In genomic region chr6:34907121-34907614, GRCm38 (mm10) we compare ENCODE assay signal across 15 mouse cellular contexts. TPM values are rescaled to one million over a fixed set of nuclear protein-coding genes. Genes with fewer than 3 reads are reported as not detected.
DNase-seq lines count a peak whose midpoint lies in the region; TF ChIP-seq lines count a peak whose summit lies in the region.
"Had no signal": no experiment of that assay in that cellular context is flagged by ENCODE, and none has a peak within 500 bp of the region (broad histone marks: within the 10 kb centered on the region; RNA-seq: fewer than 3 reads in every experiment).

No protein-coding gene starts in this region.

- H3K4me1 ChIP-seq in MEL (ENCODE audit: control insufficient read depth in 1 of 2, insufficient read depth in 2 of 2, low read length in 2 of 2): peaks cover 5 to 38% of the 10 kb centered on the region in 2 experiments
- H3K4me1 ChIP-seq in cortical plate, adult 2 months (ENCODE audit: control insufficient read depth, insufficient read depth, low read length): peaks cover 13% of the 10 kb centered on the region; the same call in 1 of the 2 replicates
- H3K4me1 ChIP-seq in liver, adult 2 months (ENCODE audit: control insufficient read depth, insufficient read depth, low read length): peaks cover 37% of the 10 kb centered on the region

- H3K4me3 ChIP-seq in MEL (ENCODE audit: control insufficient read depth in 1 of 2, insufficient read depth in 1 of 2, low read depth in 2 of 2, low read length in 2 of 2): no peak overlapping the region
- H3K4me3 ChIP-seq in cortical plate, adult 2 months (ENCODE audit: insufficient read depth, low read length): no peak overlapping the region
- H3K4me3 ChIP-seq in liver, adult 2 months (ENCODE audit: insufficient read depth, low read depth, low read length): no peak overlapping the region
- H3K4me3 ChIP-seq: embryonic facial prominence, embryonic 15.5 days; hindbrain, embryonic 13.5 days; limb, embryonic 15.5 days had no signal

- peaks cover 2% of the 10 kb centered on the region; the same call in 1 of the 2 replicates for H3K79me2 ChIP-seq in MEL (ENCODE audit: control insufficient read depth, insufficient read depth, low read length, poor library complexity)
- H3K79me2 ChIP-seq in liver, adult 2 months (ENCODE audit: control insufficient read depth, insufficient read depth, low read length): no peaks in the 10 kb centered on the region; the same call in 1 of the 2 replicates

- peak overlapping the region; percentile 45 for H3K27ac ChIP-seq in MEL (ENCODE audit: control insufficient read depth, low read depth, low read length)
- H3K27ac ChIP-seq in cortical plate, adult 2 months (ENCODE audit: insufficient read depth, low read length): peak overlapping the region; percentile 83
- H3K27ac ChIP-seq in liver, adult 2 months (replicated peaks; ENCODE audit: insufficient read depth, low read depth, low read length): peak overlapping the region; percentile 90
- H3K27ac ChIP-seq: embryonic facial prominence, embryonic 15.5 days; hindbrain, embryonic 13.5 days; limb, embryonic 15.5 days had no signal

- no peak overlapping the region for H3K9ac ChIP-seq in MEL (ENCODE audit: control insufficient read depth, low read depth, low read length, poor library complexity, severe bottlenecking)
- H3K9ac ChIP-seq in liver, adult 2 months (ENCODE audit: low read depth, low read length): no peak overlapping the region; the same call in 1 of the 2 replicates
- H3K9ac ChIP-seq: embryonic facial prominence, embryonic 15.5 days; hindbrain, embryonic 13.5 days; limb, embryonic 15.5 days had no signal

- 13% methylated on average over 2 of the region's 2 CpGs for WGBS in liver, adult 2 months

- H3K27me3 ChIP-seq in MEL (ENCODE audit: control insufficient read depth in 1 of 2, insufficient read depth in 2 of 2, low read length in 2 of 2): no peaks in the 10 kb centered on the region
- H3K27me3 ChIP-seq in liver, adult 2 months (ENCODE audit: control insufficient read depth, insufficient read depth, low read length): no peaks in the 10 kb centered on the region
- H3K27me3 ChIP-seq: embryonic facial prominence, embryonic 15.5 days; hindbrain, embryonic 13.5 days; limb, embryonic 15.5 days had no signal

- no peak for TF ChIP-seq CTCF in MEL (IDR thresholded peaks at IDR 0.05 in 2 of 3, conservative IDR thresholded peaks at IDR 0.05 in 1 of 3; ENCODE audit: control insufficient read depth in 1 of 3, insufficient read depth in 1 of 3, low read depth in 2 of 3, low read length in 3 of 3, poor library complexity in 1 of 3, severe bottlenecking in 1 of 3)
- no peak for TF ChIP-seq CTCF in cortical plate, adult 2 months (IDR thresholded peaks at IDR 0.05; ENCODE audit: extremely low read depth, insufficient read depth, low read length)
- no peak for TF ChIP-seq CTCF in liver, adult 2 months (IDR thresholded peaks at IDR 0.05; ENCODE audit: low read depth, low read length)

- no peak for TF ChIP-seq POLR2A in MEL (IDR thresholded peaks at IDR 0.05; ENCODE audit: control insufficient read depth in 1 of 2, insufficient read depth in 1 of 2, low read depth in 1 of 2, low read length in 2 of 2, poor library complexity in 1 of 2)
- no peak for TF ChIP-seq POLR2A in cortical plate, adult 2 months (IDR thresholded peaks at IDR 0.05; ENCODE audit: extremely low read depth, insufficient read depth, low read length)
- no peak for TF ChIP-seq POLR2A in liver, adult 2 months (IDR thresholded peaks at IDR 0.05; ENCODE audit: extremely low read depth, insufficient read depth, low read length)

- peak; percentile 64 for DNase-seq in kidney, adult 18-20 months
- DNase-seq in kidney, postnatal 4 days: no peak
- DNase-seq in MEL (ENCODE audit: low read depth, low spot score): peak; percentile 43
- peak; percentile 89 for DNase-seq in liver, adult 2 months (ENCODE audit: extremely low read depth, low read depth, low spot score)
- DNase-seq in urinary bladder, postnatal 25 days (ENCODE audit: low spot score): no peak
- no peak for DNase-seq in cerebellum, adult 9-11 months
- DNase-seq in right cerebral cortex, adult 2 months (ENCODE audit: low spot score in 2 of 2): no peak
- DNase-seq: cerebellum, adult 11-12 months; thymus, adult 2 months had no signal

- no peaks in the 10 kb centered on the region for H3K9me3 ChIP-seq in MEL (replicated peaks; ENCODE audit: insufficient read depth, low read length)
- H3K9me3 ChIP-seq: embryonic facial prominence, embryonic 15.5 days; hindbrain, embryonic 13.5 days; limb, embryonic 15.5 days had no signal

- TF ChIP-seq RAD21 in MEL (IDR thresholded peaks at IDR 0.05; ENCODE audit: low read depth, low read length): no peak

- H3K36me3 ChIP-seq in MEL (ENCODE audit: control insufficient read depth in 1 of 2, insufficient read depth in 2 of 2, low read length in 2 of 2): peaks cover 0 to 33% of the 10 kb centered on the region in 2 experiments; a peak in 2 of 4 replicates
- peaks cover 14% of the 10 kb centered on the region for H3K36me3 ChIP-seq in liver, adult 2 months (ENCODE audit: control insufficient read depth, insufficient read depth, low read length)

- TF ChIP-seq EP300 in MEL (IDR thresholded peaks at IDR 0.05; ENCODE audit: low read depth in 1 of 2, low read length in 2 of 2): peak; percentile 38 to 53; a peak in 2 of 4 replicates

TF ChIP-seq in MEL, 35 proteins besides CTCF, POLR2A, EP300 and RAD21:
- TF ChIP-seq GATA1 (IDR thresholded peaks at IDR 0.05; ENCODE audit: low read depth, low read length): 0 out of 2 replicates have a peak, but pooled peaks have one; percentile 17
- peak; percentile 43 for TF ChIP-seq TAL1 (IDR thresholded peaks at IDR 0.05; ENCODE audit: low read length)
- 0 out of 2 replicates have a peak, but pooled peaks have one; percentile 31 for TF ChIP-seq TCF12 (IDR thresholded peaks at IDR 0.05; ENCODE audit: low read depth, low read length)
- no peak for TF ChIP-seq USF1 (IDR thresholded peaks at IDR 0.05; ENCODE audit: low read depth, low read length)
- TF ChIP-seq USF2 (IDR thresholded peaks at IDR 0.05; ENCODE audit: borderline replicate concordance in 1 of 2, insufficient read depth in 1 of 2, low read depth in 1 of 2, low read length in 2 of 2): no peak
- TF ChIP-seq SIN3A (IDR thresholded peaks at IDR 0.05; ENCODE audit: low read length): peak; percentile 40; the same call in 1 of the 2 replicates
- no peak for TF ChIP-seq ZKSCAN1 (IDR thresholded peaks at IDR 0.05; ENCODE audit: low read depth, low read length)
- TF ChIP-seq ETS1 (IDR thresholded peaks at IDR 0.05; ENCODE audit: low read depth, low read length): peak; percentile 48; the same call in 1 of the 2 replicates
- no peak for TF ChIP-seq JUND (IDR thresholded peaks at IDR 0.05; ENCODE audit: low read depth, low read length)

RNA-seq across cellular contexts. Expression of gene Wdr91, which starts 3.5 kb away (rescaled TPM):
- total RNA-seq in MEL (2012; rRNA removed): 11.7 and 13.7 TPM in 2 replicates
- 10 to 100 TPM in 1 of 2 experiments, not detected in 1; 24.1 TPM for polyA plus RNA-seq in MEL (2012; ENCODE audit: insufficient read depth in 1 of 2, insufficient read length in 2 of 2, low read depth in 1 of 2, low replicate concordance in 2 of 2, missing spikeins in 1 of 2)
- polyA plus RNA-seq in cortical plate, adult 2 months (2012; rRNA removed): 31.2 and 31.8 TPM in 2 replicates
- total RNA-seq in liver, adult 2 months (2014; rRNA removed): 9.5 and 14.9 TPM in 2 replicates
- polyA plus RNA-seq in liver, adult 2 months (2012; rRNA removed): 23.4 and 28.0 TPM in 2 replicates

RNA-seq across cellular contexts. Expression of gene Stra8, which starts 12.8 kb away (rescaled TPM):
- not detected in 2 replicates for total RNA-seq in MEL (2012; rRNA removed)
- polyA plus RNA-seq in MEL (2012; ENCODE audit: insufficient read depth in 1 of 2, insufficient read length in 2 of 2, low read depth in 1 of 2, low replicate concordance in 2 of 2, missing spikeins in 1 of 2): not detected
- not detected in 2 replicates for polyA plus RNA-seq in cortical plate, adult 2 months (2012; rRNA removed)
- not detected in 2 replicates for total RNA-seq in liver, adult 2 months (2014; rRNA removed)
- polyA plus RNA-seq in liver, adult 2 months (2012; rRNA removed): not detected in 2 replicates
- total RNA-seq: layer of hippocampus, postnatal 10 days had no signal
- polyA plus RNA-seq: embryonic facial prominence, embryonic 15.5 days; frontal cortex, adult 2 months; hindbrain, embryonic 13.5 days; limb, embryonic 15.5 days had no signal

RNA-seq across cellular contexts. Expression of gene Cyren, which starts 29.3 kb away (rescaled TPM):
- total RNA-seq in MEL (2012; rRNA removed): 9.4 and 10.1 TPM in 2 replicates
- 10 to 100 TPM in 1 of 2 experiments, not detected in 1; 15.9 TPM for polyA plus RNA-seq in MEL (2012; ENCODE audit: insufficient read depth in 1 of 2, insufficient read length in 2 of 2, low read depth in 1 of 2, low replicate concordance in 2 of 2, missing spikeins in 1 of 2)
- polyA plus RNA-seq in cortical plate, adult 2 months (2012; rRNA removed): 6.4 and 6.5 TPM in 2 replicates
- 2.0 and 3.0 TPM in 2 replicates for total RNA-seq in liver, adult 2 months (2014; rRNA removed)
- 2.7 and 3.2 TPM in 2 replicates for polyA plus RNA-seq in liver, adult 2 months (2012; rRNA removed)

RNA-seq across cellular contexts. Expression of gene Tmem140, which starts 44.2 kb away (rescaled TPM):
- total RNA-seq in MEL (2012; rRNA removed): 2.5 TPM in 2 replicates
- 1 to 10 TPM in 1 of 2 experiments, not detected in 1; 4.0 TPM for polyA plus RNA-seq in MEL (2012; ENCODE audit: insufficient read depth in 1 of 2, insufficient read length in 2 of 2, low read depth in 1 of 2, low replicate concordance in 2 of 2, missing spikeins in 1 of 2)
- polyA plus RNA-seq in cortical plate, adult 2 months (2012; rRNA removed): 1.8 and 2.7 TPM in 2 replicates
- 31.9 and 37.9 TPM in 2 replicates for total RNA-seq in liver, adult 2 months (2014; rRNA removed)
- 19.1 and 20.1 TPM in 2 replicates for polyA plus RNA-seq in liver, adult 2 months (2012; rRNA removed)

Comparison
In these comparisons a context has a peak if more than half of its experiments do, and no peak if none do; other contexts are left out.
1. DNase-seq: peak in kidney, adult 18-20 months (single experiment), MEL (single experiment) and liver, adult 2 months (single experiment); none in kidney, postnatal 4 days (0 of 2), urinary bladder, postnatal 25 days (single experiment), cerebellum, adult 9-11 months (single experiment) and right cerebral cortex, adult 2 months (0 of 2).
2. Peak in every context shown above with its lines, with median percentiles within 50 percentile points of each other: H3K27ac ChIP-seq.